Mouse (Mus musculus): ENCODE results near the gene Mapkbp1. TPM values are rescaled to one million over a fixed set of nuclear protein-coding genes. Genes with fewer than 3 reads are reported as not detected.

The Mapkbp1 gene
- total and polyA plus RNA-seq, 2 experiments from 2014 or later: 7.4 to 64.6 TPM

- H3K4me3 ChIP-seq (ENCODE audit: low read depth, low read length): no peak overlapping the region
- H3K4me2 ChIP-seq (ENCODE audit: low read depth, low read length, poor library complexity, severe bottlenecking): no peak overlapping the region
- no peaks in the 10 kb centered on the region for H3K9me3 ChIP-seq (ENCODE audit: low read length)
- TF ChIP-seq CTCF (IDR thresholded peaks at IDR 0.05): peak; percentile 76
- WGBS: 55% methylated on average over 12 of the region's 16 CpGs
- ATAC-seq (ENCODE audit: low FRiP score) (no peak; the same call in 1 of the 2 replicates), DNase-seq (ENCODE audit: low spot score) (peak; percentile 57)
- H3K27me3 ChIP-seq (ENCODE audit: insufficient read depth, low read length): no peaks in the 10 kb centered on the region
- no peaks in the 10 kb centered on the region for H3K36me3 ChIP-seq (ENCODE audit: insufficient read depth, low read length)
- H3K27ac ChIP-seq (ENCODE audit: low read depth, low read length): no peak overlapping the region
- H3K9ac ChIP-seq (replicated peaks; ENCODE audit: low read length, poor library complexity, severe bottlenecking): no peak overlapping the region; the same call in 1 of the 2 replicates
- H3K4me1 ChIP-seq (ENCODE audit: insufficient read depth, low read length): no peaks in the 10 kb centered on the region
Observed at GRCm38 (mm10) chr2:120068555-120069465, 96.3 kb downstream of the Mapkbp1 start.

GRCm38 (mm10) chr2:120069466-120069990 is 97.0 kb downstream of the Mapkbp1 start:
- H3K4me1 ChIP-seq (ENCODE audit: insufficient read depth, low read length): no peaks in the 10 kb centered on the region
- ATAC-seq (ENCODE audit: low FRiP score): no peak
- no peaks in the 10 kb centered on the region for H3K36me3 ChIP-seq (ENCODE audit: insufficient read depth, low read length)
- H3K27me3 ChIP-seq (ENCODE audit: insufficient read depth, low read length): no peaks in the 10 kb centered on the region
- H3K9me3 ChIP-seq (ENCODE audit: low read length): no peaks in the 10 kb centered on the region
- 66% methylated on average over 8 of the region's 8 CpGs for WGBS
- no peak overlapping the region for H3K4me2 ChIP-seq (ENCODE audit: low read depth, low read length, poor library complexity, severe bottlenecking)
- no peak for DNase-seq (ENCODE audit: low spot score)
- H3K9ac ChIP-seq (replicated peaks; ENCODE audit: low read length, poor library complexity, severe bottlenecking): no peak overlapping the region
- H3K4me3 ChIP-seq (ENCODE audit: low read depth, low read length): no peak overlapping the region
- no peak for TF ChIP-seq CTCF (IDR thresholded peaks at IDR 0.05)
- H3K27ac ChIP-seq (ENCODE audit: low read depth, low read length): no peak overlapping the region

GRCm38 (mm10) chr2:120074096-120074495 is 101.6 kb downstream of the Mapkbp1 start:
- Histone ChIP-seq H3K4me1 (ENCODE audit: insufficient read depth, low read length) (no peaks in the 10 kb centered on the region), H3K36me3 (ENCODE audit: insufficient read depth, low read length) (no peaks in the 10 kb centered on the region), H3K9me3 (ENCODE audit: low read length) (no peaks in the 10 kb centered on the region), H3K9ac (replicated peaks; ENCODE audit: low read length, poor library complexity, severe bottlenecking) (no peak overlapping the region), H3K4me3 (ENCODE audit: low read depth, low read length) (no peak overlapping the region), H3K27me3 (ENCODE audit: insufficient read depth, low read length) (peaks cover 12% of the 10 kb centered on the region; the same call in 1 of the 2 replicates), H3K4me2 (ENCODE audit: low read depth, low read length, poor library complexity, severe bottlenecking) (no peak overlapping the region), H3K27ac (ENCODE audit: low read depth, low read length) (no peak overlapping the region)
- no peak for TF ChIP-seq CTCF (IDR thresholded peaks at IDR 0.05)
- WGBS: 92% methylated on average over 4 of the region's 4 CpGs
- DNase-seq (ENCODE audit: low spot score): no peak
- ATAC-seq (ENCODE audit: low FRiP score): no peak

- peaks cover 12% of the 10 kb centered on the region; the same call in 1 of the 2 replicates for H3K27me3 ChIP-seq (ENCODE audit: insufficient read depth, low read length)
- DNase-seq (ENCODE audit: low spot score) (peak; percentile 59), ATAC-seq (ENCODE audit: low FRiP score) (peak; percentile 65; the same call in 1 of the 2 replicates)
- peak; percentile 72 for TF ChIP-seq CTCF (IDR thresholded peaks at IDR 0.05)
- H3K4me3 ChIP-seq (ENCODE audit: low read depth, low read length): peak overlapping the region; percentile 40
- no peaks in the 10 kb centered on the region for H3K36me3 ChIP-seq (ENCODE audit: insufficient read depth, low read length)
- WGBS: 2% methylated on average over 36 of the region's 36 CpGs
- no peaks in the 10 kb centered on the region for H3K9me3 ChIP-seq (ENCODE audit: low read length)
- H3K27ac ChIP-seq (ENCODE audit: low read depth, low read length): no peak overlapping the region
- peak overlapping the region; percentile 14; the same call in 1 of the 2 replicates for H3K9ac ChIP-seq (replicated peaks; ENCODE audit: low read length, poor library complexity, severe bottlenecking)
- no peaks in the 10 kb centered on the region for H3K4me1 ChIP-seq (ENCODE audit: insufficient read depth, low read length)
- peak overlapping the region; percentile 61 for H3K4me2 ChIP-seq (ENCODE audit: low read depth, low read length, poor library complexity, severe bottlenecking)
Observed at GRCm38 (mm10) chr2:120076076-120076705, 103.7 kb downstream of the Mapkbp1 start.

Small RNA genes lying within 50 kb of the gene (microRNA-seq; reads per million reads assigned to microRNA genes)
- not detected for gene Mir7665 (ENCODE audit: borderline number of aligned reads)

Other genes starting within 250 kb of the Mapkbp1 start
- 0.42 and 3.4 TPM in 2 replicates for gene Itpka, start 230.4 kb upstream of the Mapkbp1 start, total RNA-seq (2014; rRNA removed)
- gene Itpka, start 230.4 kb upstream of the Mapkbp1 start, polyA plus RNA-seq (2015; fragmentation: Nextera tagmentation; extraction: Ambion mirVana): 0.50 and 0.57 TPM in 2 replicates
- gene Ltk, start 212.3 kb upstream of the Mapkbp1 start, total RNA-seq (2014; rRNA removed): 8.1 and 9.9 TPM in 2 replicates
- gene Ltk, start 212.3 kb upstream of the Mapkbp1 start, polyA plus RNA-seq (2015; fragmentation: Nextera tagmentation; extraction: Ambion mirVana): 2.7 and 3.2 TPM in 2 replicates
- 16.0 and 20.5 TPM in 2 replicates for gene Rpap1, start 185.2 kb upstream of the Mapkbp1 start, total RNA-seq (2014; rRNA removed)
- gene Rpap1, start 185.2 kb upstream of the Mapkbp1 start, polyA plus RNA-seq (2015; fragmentation: Nextera tagmentation; extraction: Ambion mirVana): 11.1 and 11.4 TPM in 2 replicates
- 66.3 and 72.0 TPM in 2 replicates for gene Tyro3, start 175.0 kb upstream of the Mapkbp1 start, total RNA-seq (2014; rRNA removed)
- 21.3 and 21.8 TPM in 2 replicates for gene Tyro3, start 175.0 kb upstream of the Mapkbp1 start, polyA plus RNA-seq (2015; fragmentation: Nextera tagmentation; extraction: Ambion mirVana)
- gene Mga, start 75.5 kb upstream of the Mapkbp1 start, total RNA-seq (2014; rRNA removed): 68.4 and 75.1 TPM in 2 replicates
- 11.9 and 16.2 TPM in 2 replicates for gene Mga, start 75.5 kb upstream of the Mapkbp1 start, polyA plus RNA-seq (2015; fragmentation: Nextera tagmentation; extraction: Ambion mirVana)
- gene Jmjd7, start 54.8 kb downstream of the Mapkbp1 start, total RNA-seq (2014; rRNA removed): 4.9 and 11.7 TPM in 2 replicates
- gene Jmjd7, start 54.8 kb downstream of the Mapkbp1 start, polyA plus RNA-seq (2015; fragmentation: Nextera tagmentation; extraction: Ambion mirVana): 13.6 and 13.7 TPM in 2 replicates
- gene Gm28042, start 54.8 kb downstream of the Mapkbp1 start, total RNA-seq (2014; rRNA removed): 3.7 and 6.6 TPM in 2 replicates
- gene Gm28042, start 54.8 kb downstream of the Mapkbp1 start, polyA plus RNA-seq (2015; fragmentation: Nextera tagmentation; extraction: Ambion mirVana): 0.98 and 2.5 TPM in 2 replicates
- gene Pla2g4b, start 60.7 kb downstream of the Mapkbp1 start, total RNA-seq (2014; rRNA removed): 4.9 and 9.2 TPM in 2 replicates
- gene Pla2g4b, start 60.7 kb downstream of the Mapkbp1 start, polyA plus RNA-seq (2015; fragmentation: Nextera tagmentation; extraction: Ambion mirVana): 0.20 and 0.34 TPM in 2 replicates
- 6.5 and 9.5 TPM in 2 replicates for gene Ehd4, start 181.9 kb downstream of the Mapkbp1 start, total RNA-seq (2014; rRNA removed)
- gene Ehd4, start 181.9 kb downstream of the Mapkbp1 start, polyA plus RNA-seq (2015; fragmentation: Nextera tagmentation; extraction: Ambion mirVana): 16.2 and 19.7 TPM in 2 replicates